Mouse (Mus musculus): ENCODE measurements around the gene Dnmt1. TPM values are rescaled to one million over a fixed set of nuclear protein-coding genes. Genes with fewer than 3 reads are reported as not detected.
A peak's percentile ranks its signal among the peaks of the same experiment; 100 is the strongest.
"Not testable (repeated sequence)": the region's sequence is repeated elsewhere in the genome, so short reads cannot be mapped to it uniquely, and the experiment has no call there.

Dnmt1 gene
- total and polyA plus RNA-seq, 2 experiments from 2014 or later, result 39.9 to 101 TPM

- no peak overlapping the region for H3K27ac ChIP-seq (ENCODE audit: low read depth, low read length)
- no peaks in the 10 kb centered on the region for H3K4me1 ChIP-seq (ENCODE audit: insufficient read depth)
- DNase-seq, result peak; percentile 7
- no peak overlapping the region for H3K4me3 ChIP-seq (ENCODE audit: low read depth, low read length)
- peaks cover 12% of the 10 kb centered on the region for H3K36me3 ChIP-seq (ENCODE audit: insufficient read depth)
- TF ChIP-seq CTCF (IDR thresholded peaks at IDR 0.05; ENCODE audit: low read depth), result peak; percentile 28
- H3K9me3 ChIP-seq (ENCODE audit: low read length), result no peaks in the 10 kb centered on the region
- no peaks in the 10 kb centered on the region for H3K27me3 ChIP-seq (ENCODE audit: insufficient read depth, low read length)
- ATAC-seq, result no peak
- no peak overlapping the region for H3K4me2 ChIP-seq (ENCODE audit: low read depth)
- no peak overlapping the region for H3K9ac ChIP-seq
Measured at GRCm38 (mm10) chr9:21000811-21001210, 41.1 kb upstream of the Dnmt1 start.

DNA sequence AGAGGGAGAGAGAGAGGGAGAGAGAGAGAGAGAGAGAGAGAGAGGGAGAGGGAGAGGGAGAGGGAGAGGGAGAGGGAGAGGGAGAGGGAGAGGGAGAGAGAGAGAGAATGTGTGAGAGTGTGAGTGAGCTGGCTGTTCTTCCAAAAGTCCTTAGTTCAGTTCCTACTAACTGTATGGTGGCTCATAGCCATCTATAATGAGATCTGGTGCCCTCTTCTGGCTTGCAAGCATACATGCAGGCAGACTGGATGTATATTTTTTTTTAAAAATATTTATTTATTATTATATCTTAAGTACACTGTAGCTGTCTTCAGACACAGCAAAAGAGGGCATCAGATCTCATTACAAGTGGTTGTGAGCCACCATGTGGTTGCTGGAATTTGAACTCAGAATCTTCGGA lies 38.6 kb upstream of the Dnmt1 start:
- WGBS, result 78% methylated on average over 1 of the region's 1 CpGs

GRCm38 (mm10) chr9:20997065-20997464 lies 37.4 kb upstream of the Dnmt1 start:
- 92% methylated on average over 8 of the region's 8 CpGs for WGBS
- H3K4me1 ChIP-seq (ENCODE audit: insufficient read depth), result no peaks in the 10 kb centered on the region
- no peak for ATAC-seq
- DNase-seq, result no peak
- no peak overlapping the region for H3K9ac ChIP-seq
- H3K4me3 ChIP-seq (ENCODE audit: low read depth, low read length), result no peak overlapping the region
- no peaks in the 10 kb centered on the region for H3K36me3 ChIP-seq (ENCODE audit: insufficient read depth)
- no peaks in the 10 kb centered on the region for H3K9me3 ChIP-seq (ENCODE audit: low read length)
- no peak overlapping the region for H3K27ac ChIP-seq (ENCODE audit: low read depth, low read length)
- TF ChIP-seq CTCF (IDR thresholded peaks at IDR 0.05; ENCODE audit: low read depth), result no peak
- no peaks in the 10 kb centered on the region for H3K27me3 ChIP-seq (ENCODE audit: insufficient read depth, low read length)
- H3K4me2 ChIP-seq (ENCODE audit: low read depth), result no peak overlapping the region

More for the DNA sequence above, 38.6 kb upstream of the Dnmt1 start:
- not testable (repeated sequence) for DNase-seq; H3K4me2 ChIP-seq (ENCODE audit: low read depth); ATAC-seq; H3K4me3 ChIP-seq (ENCODE audit: low read depth, low read length); H3K9ac ChIP-seq; H3K9me3 ChIP-seq (ENCODE audit: low read length); H3K27me3 ChIP-seq (ENCODE audit: insufficient read depth, low read length); H3K27ac ChIP-seq (ENCODE audit: low read depth, low read length); H3K36me3 ChIP-seq (ENCODE audit: insufficient read depth); H3K4me1 ChIP-seq (ENCODE audit: insufficient read depth)
- peak; percentile 49 for TF ChIP-seq CTCF (IDR thresholded peaks at IDR 0.05; ENCODE audit: low read depth)

- no peaks in the 10 kb centered on the region for H3K36me3 ChIP-seq (ENCODE audit: insufficient read depth)
- DNase-seq (no peak), ATAC-seq (no peak)
- no peaks in the 10 kb centered on the region for H3K27me3 ChIP-seq (ENCODE audit: insufficient read depth, low read length)
- no peak overlapping the region for H3K9ac ChIP-seq
- H3K4me3 ChIP-seq (ENCODE audit: low read depth, low read length), result no peak overlapping the region
- TF ChIP-seq CTCF (IDR thresholded peaks at IDR 0.05; ENCODE audit: low read depth), result no peak
- H3K4me1 ChIP-seq (ENCODE audit: insufficient read depth), result no peaks in the 10 kb centered on the region
- H3K27ac ChIP-seq (ENCODE audit: low read depth, low read length), result no peak overlapping the region
- no peaks in the 10 kb centered on the region for H3K9me3 ChIP-seq (ENCODE audit: low read length)
- H3K4me2 ChIP-seq (ENCODE audit: low read depth), result no peak overlapping the region
- WGBS, result 63% methylated on average over 3 of the region's 3 CpGs
Measured at GRCm38 (mm10) chr9:20995069-20995468, 35.4 kb upstream of the Dnmt1 start.

DNA sequence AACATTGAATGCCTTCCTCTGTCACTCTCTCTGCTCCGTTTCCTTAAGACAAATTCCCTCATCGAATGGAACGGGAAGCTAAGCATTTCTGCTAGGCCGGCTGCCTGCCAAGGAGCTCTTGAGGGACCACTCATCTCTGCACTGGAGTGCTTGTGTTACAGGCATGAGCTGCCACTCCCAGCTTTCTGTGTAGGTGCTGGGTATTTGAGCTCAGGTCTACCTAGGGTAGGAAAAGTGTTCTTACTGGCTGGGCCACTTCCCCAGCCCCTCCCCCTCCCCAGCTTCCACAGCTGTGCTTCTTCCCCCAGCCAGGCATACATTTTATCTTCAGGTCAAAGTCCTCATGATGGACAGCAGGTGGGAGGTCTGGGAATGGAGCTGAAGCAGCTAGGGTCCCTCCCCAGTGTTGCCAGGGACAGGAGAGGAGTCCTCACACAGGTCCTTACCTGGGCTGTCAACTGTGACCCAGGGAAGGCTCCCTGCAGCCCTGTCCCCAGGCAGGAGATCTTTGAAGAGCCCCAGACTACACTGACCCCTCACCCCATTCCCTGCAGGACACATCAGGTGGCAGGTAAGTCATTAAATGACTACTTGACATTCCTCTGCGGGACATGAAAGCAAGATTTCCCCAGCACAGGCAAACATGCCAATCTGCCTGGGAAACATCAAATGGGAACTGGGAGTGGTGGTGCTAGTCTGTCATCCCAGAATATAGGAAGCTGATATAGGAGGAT lies 33.6 kb upstream of the Dnmt1 start:
- 49% methylated on average over 5 of the region's 5 CpGs for WGBS
- H3K9me3 ChIP-seq (ENCODE audit: low read length), result no peaks in the 10 kb centered on the region
- H3K4me3 ChIP-seq (ENCODE audit: low read depth, low read length), result no peak overlapping the region
- no peaks in the 10 kb centered on the region for H3K4me1 ChIP-seq (ENCODE audit: insufficient read depth)
- no peak for DNase-seq
- TF ChIP-seq CTCF (IDR thresholded peaks at IDR 0.05; ENCODE audit: low read depth), result no peak
- H3K4me2 ChIP-seq (ENCODE audit: low read depth), result no peak overlapping the region
- no peaks in the 10 kb centered on the region for H3K36me3 ChIP-seq (ENCODE audit: insufficient read depth)
- no peak overlapping the region for H3K9ac ChIP-seq
- H3K27me3 ChIP-seq (ENCODE audit: insufficient read depth, low read length), result no peaks in the 10 kb centered on the region
- no peak for ATAC-seq
- H3K27ac ChIP-seq (ENCODE audit: low read depth, low read length), result no peak overlapping the region

DNA sequence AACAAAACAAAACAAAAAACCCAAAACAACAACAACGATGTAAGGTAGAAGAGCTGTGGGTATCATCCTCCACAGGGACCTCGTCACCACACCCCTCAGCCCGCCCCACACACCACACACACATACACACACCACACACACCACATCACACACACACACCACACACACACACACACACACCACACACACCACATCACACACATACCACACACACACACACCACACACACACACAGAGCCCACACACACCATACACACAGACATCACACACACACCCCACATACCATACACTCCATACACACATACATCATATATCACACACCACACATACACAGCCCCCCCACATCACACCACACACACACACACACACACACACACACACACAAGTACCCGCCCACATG lies 31.9 kb upstream of the Dnmt1 start:
- DNase-seq (no peak), ATAC-seq (no peak)
- Histone ChIP-seq H3K4me2 (ENCODE audit: low read depth) (no peak overlapping the region), H3K27me3 (ENCODE audit: insufficient read depth, low read length) (no peaks in the 10 kb centered on the region), H3K9me3 (ENCODE audit: low read length) (no peaks in the 10 kb centered on the region), H3K9ac (no peak overlapping the region), H3K27ac (ENCODE audit: low read depth, low read length) (no peak overlapping the region), H3K4me1 (ENCODE audit: insufficient read depth) (no peaks in the 10 kb centered on the region), H3K36me3 (ENCODE audit: insufficient read depth) (no peaks in the 10 kb centered on the region), H3K4me3 (ENCODE audit: low read depth, low read length) (no peak overlapping the region)
- WGBS, result 91% methylated on average over 4 of the region's 4 CpGs
- no peak for TF ChIP-seq CTCF (IDR thresholded peaks at IDR 0.05; ENCODE audit: low read depth)

- DNase-seq (no peak), ATAC-seq (no peak)
- H3K27me3 ChIP-seq (ENCODE audit: insufficient read depth, low read length), result no peaks in the 10 kb centered on the region
- no peak overlapping the region for H3K9ac ChIP-seq
- H3K27ac ChIP-seq (ENCODE audit: low read depth, low read length), result no peak overlapping the region
- no peak overlapping the region for H3K4me3 ChIP-seq (ENCODE audit: low read depth, low read length)
- peak overlapping the region; percentile 26 for H3K4me2 ChIP-seq (ENCODE audit: low read depth)
- no peaks in the 10 kb centered on the region for H3K4me1 ChIP-seq (ENCODE audit: insufficient read depth)
- H3K9me3 ChIP-seq (ENCODE audit: low read length), result no peaks in the 10 kb centered on the region
- WGBS, result 5% methylated on average over 10 of the region's 10 CpGs
- TF ChIP-seq CTCF (IDR thresholded peaks at IDR 0.05; ENCODE audit: low read depth), result no peak
- H3K36me3 ChIP-seq (ENCODE audit: insufficient read depth), result no peaks in the 10 kb centered on the region
Measured at GRCm38 (mm10) chr9:20990861-20991260, 31.2 kb upstream of the Dnmt1 start.

Measured in forebrain, postnatal 0 days (tissue).